Mouse (Mus musculus): ENCODE data around the gene Prg3. TPM values are rescaled to one million over a fixed set of nuclear protein-coding genes. Genes with fewer than 3 reads are reported as not detected.

Gene Prg3
- polyA plus RNA-seq (2014; fragmentation: Illumina TruSeq; extraction: RNeasy Lipid Tissue Mini Kit (QIAGEN cat#74804); ENCODE audit: low read depth, low replicate concordance) = not detected

GRCm38 (mm10) chr2:84987930-84988329 is at the start of gene Prg3:
Gene Prg3, plus strand, starts transcription at chr2:84988215.

DNA sequence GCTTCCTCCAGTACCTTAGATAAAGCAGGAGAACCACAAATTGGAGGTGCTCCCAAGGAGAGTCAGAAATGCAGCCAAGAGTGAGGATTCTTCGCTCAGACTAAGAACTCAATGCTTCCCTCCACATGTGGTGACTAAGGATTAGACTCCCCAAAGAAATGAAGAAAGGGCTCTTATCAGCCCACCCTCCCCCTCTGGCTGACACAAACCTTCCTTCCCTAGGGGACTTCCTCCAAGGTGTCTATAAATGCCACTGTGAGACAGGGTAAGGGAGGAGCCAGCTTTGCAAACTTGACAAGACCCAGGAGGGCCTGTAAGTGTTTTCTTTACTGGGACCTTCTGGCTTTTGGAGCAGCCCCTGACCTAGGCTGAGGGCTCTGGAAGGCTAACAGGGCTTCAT is 7.8 kb upstream of the Prg3 start, which contains the start of gene Prg2:
Gene Prg2, plus strand, starts transcription at position 274 of the 400 bp plus-strand sequence.

GRCm38 (mm10) chr2:85037047-85038026 is 49.3 kb downstream of the Prg3 start, which contains the start of the genes Ssrp1 and P2rx3:
Gene Ssrp1, plus strand, starts transcription at chr2:85037234.
Gene P2rx3, minus strand, starts transcription at chr2:85037462.

Other genes with a start within 250 kb of the Prg3 start
- not detected for gene Gm19426, start 244.6 kb upstream of the Prg3 start, polyA plus RNA-seq (2014; fragmentation: Illumina TruSeq; extraction: RNeasy Lipid Tissue Mini Kit (QIAGEN cat#74804); ENCODE audit: low read depth, low replicate concordance)
- gene Serping1, start 212.8 kb upstream of the Prg3 start, polyA plus RNA-seq (2014; fragmentation: Illumina TruSeq; extraction: RNeasy Lipid Tissue Mini Kit (QIAGEN cat#74804); ENCODE audit: low read depth, low replicate concordance) = 12.6 TPM
- 2.4 TPM for gene Ube2l6, start 189.4 kb upstream of the Prg3 start, polyA plus RNA-seq (2014; fragmentation: Illumina TruSeq; extraction: RNeasy Lipid Tissue Mini Kit (QIAGEN cat#74804); ENCODE audit: low read depth, low replicate concordance)
- gene Smtnl1, start 165.6 kb upstream of the Prg3 start, polyA plus RNA-seq (2014; fragmentation: Illumina TruSeq; extraction: RNeasy Lipid Tissue Mini Kit (QIAGEN cat#74804); ENCODE audit: low read depth, low replicate concordance) = 1.1 TPM
- gene Timm10, start 161.2 kb upstream of the Prg3 start, polyA plus RNA-seq (2014; fragmentation: Illumina TruSeq; extraction: RNeasy Lipid Tissue Mini Kit (QIAGEN cat#74804); ENCODE audit: low read depth, low replicate concordance) = 1.9 TPM
- 0.11 TPM for gene Slc43a1, start 149.4 kb upstream of the Prg3 start, polyA plus RNA-seq (2014; fragmentation: Illumina TruSeq; extraction: RNeasy Lipid Tissue Mini Kit (QIAGEN cat#74804); ENCODE audit: low read depth, low replicate concordance)
- not detected for gene Rtn4rl2, start 101.5 kb upstream of the Prg3 start, polyA plus RNA-seq (2014; fragmentation: Illumina TruSeq; extraction: RNeasy Lipid Tissue Mini Kit (QIAGEN cat#74804); ENCODE audit: low read depth, low replicate concordance)
- gene Slc43a3, start 51.6 kb upstream of the Prg3 start, polyA plus RNA-seq (2014; fragmentation: Illumina TruSeq; extraction: RNeasy Lipid Tissue Mini Kit (QIAGEN cat#74804); ENCODE audit: low read depth, low replicate concordance) = 2.2 TPM
- not detected for gene Prg2, start 7.8 kb upstream of the Prg3 start, polyA plus RNA-seq (2014; fragmentation: Illumina TruSeq; extraction: RNeasy Lipid Tissue Mini Kit (QIAGEN cat#74804); ENCODE audit: low read depth, low replicate concordance)
- gene Ssrp1, start 49.0 kb downstream of the Prg3 start, polyA plus RNA-seq (2014; fragmentation: Illumina TruSeq; extraction: RNeasy Lipid Tissue Mini Kit (QIAGEN cat#74804); ENCODE audit: low read depth, low replicate concordance) = 103 TPM
- gene P2rx3, start 49.2 kb downstream of the Prg3 start, polyA plus RNA-seq (2014; fragmentation: Illumina TruSeq; extraction: RNeasy Lipid Tissue Mini Kit (QIAGEN cat#74804); ENCODE audit: low read depth, low replicate concordance) = 59.1 TPM
- 0.21 TPM for gene Tnks1bp1, start 59.8 kb downstream of the Prg3 start, polyA plus RNA-seq (2014; fragmentation: Illumina TruSeq; extraction: RNeasy Lipid Tissue Mini Kit (QIAGEN cat#74804); ENCODE audit: low read depth, low replicate concordance)
- gene Aplnr, start 148.0 kb downstream of the Prg3 start, polyA plus RNA-seq (2014; fragmentation: Illumina TruSeq; extraction: RNeasy Lipid Tissue Mini Kit (QIAGEN cat#74804); ENCODE audit: low read depth, low replicate concordance) = 0.22 TPM
- 1.7 TPM for gene Lrrc55, start 209.0 kb downstream of the Prg3 start, polyA plus RNA-seq (2014; fragmentation: Illumina TruSeq; extraction: RNeasy Lipid Tissue Mini Kit (QIAGEN cat#74804); ENCODE audit: low read depth, low replicate concordance)